Mouse (Mus musculus) gastrocnemius, adult 2 months (tissue): Measurements from ENCODE around the gene Il23r. TPM values are rescaled to one million over a fixed set of nuclear protein-coding genes. Genes with fewer than 3 reads are reported as not detected.

Experiments
- DNase-seq: peaks from one replicate; pipeline ENCODE4 v3.0.0; 2022
- H3K27ac ChIP-seq: fragments of 200-600 bp; 2 replicates; pipeline ENCODE4 v1.8.1; 2022; ENCODE audit warnings: mild to moderate bottlenecking
- H3K4me3 ChIP-seq: fragments of 200-600 bp; 2 replicates; pipeline ENCODE4 v1.8.1; 2022; ENCODE audit warnings: mild to moderate bottlenecking, moderate library complexity
- CTCF ChIP-seq: fragments of 200-600 bp; IDR thresholded peaks from 2 replicates; pipeline ENCODE4 v1.8.1; 2022; ENCODE audit warnings: antibody characterized with exemption, mild to moderate bottlenecking, moderate library complexity
- intact Hi-C: fragments of 180-260 bp; cut with DNase I; formaldehyde crosslinking; loops from one replicate; pipeline ENCODE4 v1.15.1; 2025
- total RNA-seq, 2 experiments: library from RNA; stranded (reverse); gene quantifications; 2 replicates each; pipeline ENCODE4 v1.2.3; 2021

Gene Il23r
- total RNA-seq, 2 experiments from 2014 or later: not detected

DNA sequence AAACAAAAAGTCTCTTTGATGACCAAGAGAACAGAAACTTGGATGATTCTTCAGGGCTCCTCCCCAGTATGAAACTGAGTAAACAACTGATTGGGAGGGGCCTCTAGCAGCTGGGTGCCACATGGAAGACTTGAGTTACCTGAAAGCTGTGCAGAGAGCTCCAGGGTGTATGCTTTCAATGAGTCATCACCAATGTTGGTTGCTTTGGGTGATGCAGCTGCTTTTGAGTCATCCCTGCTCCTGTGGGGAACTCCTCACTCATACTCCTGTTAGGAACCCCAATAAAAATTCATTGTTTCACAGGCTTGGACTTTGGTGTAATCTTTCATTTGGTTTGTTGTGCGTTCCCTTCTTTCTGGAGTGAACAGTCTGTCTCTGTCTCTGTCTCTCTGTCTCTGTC is 32.2 kb downstream of the Il23r start:
- no peak for TF ChIP-seq CTCF
- intact Hi-C loops: no loop called here
- DNase-seq: no peak

GRCm38 (mm10) chr6:67451330-67451729 is 40.3 kb downstream of the Il23r start:
- intact Hi-C loops: no loop called here
- H3K4me3 ChIP-seq: no peak overlapping the region
- no peak for DNase-seq
- no peak overlapping the region for H3K27ac ChIP-seq
- peak; percentile 46 for TF ChIP-seq CTCF

More for the DNA sequence above, 32.2 kb downstream of the Il23r start:
- Histone ChIP-seq H3K27ac (no peak overlapping the region), H3K4me3 (no peak overlapping the region)

DNA sequence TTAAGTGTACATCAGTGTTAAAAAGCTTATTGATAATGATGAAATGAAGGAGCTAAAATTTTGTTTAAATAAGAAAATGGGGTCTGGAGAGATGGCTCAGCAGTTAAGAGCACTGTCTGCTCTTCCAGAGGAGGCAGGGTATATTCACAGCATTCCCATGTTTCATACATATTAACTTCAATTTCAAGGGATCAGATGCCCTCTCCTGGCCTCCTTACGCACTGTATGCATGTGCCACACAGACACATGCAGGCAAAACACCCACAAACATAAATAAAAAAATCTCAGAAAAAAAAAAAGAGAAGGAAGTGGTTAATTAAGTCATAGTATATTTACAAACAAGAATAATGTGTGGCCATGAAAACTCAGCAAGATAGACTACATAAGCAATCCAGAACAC is 45.8 kb downstream of the Il23r start:
- Histone ChIP-seq H3K27ac (no peak overlapping the region), H3K4me3 (no peak overlapping the region)
- intact Hi-C loops: no loop called here
- DNase-seq: no peak
- 0 out of 2 replicates have a peak, but pooled peaks have one; percentile 4 for TF ChIP-seq CTCF

DNA sequence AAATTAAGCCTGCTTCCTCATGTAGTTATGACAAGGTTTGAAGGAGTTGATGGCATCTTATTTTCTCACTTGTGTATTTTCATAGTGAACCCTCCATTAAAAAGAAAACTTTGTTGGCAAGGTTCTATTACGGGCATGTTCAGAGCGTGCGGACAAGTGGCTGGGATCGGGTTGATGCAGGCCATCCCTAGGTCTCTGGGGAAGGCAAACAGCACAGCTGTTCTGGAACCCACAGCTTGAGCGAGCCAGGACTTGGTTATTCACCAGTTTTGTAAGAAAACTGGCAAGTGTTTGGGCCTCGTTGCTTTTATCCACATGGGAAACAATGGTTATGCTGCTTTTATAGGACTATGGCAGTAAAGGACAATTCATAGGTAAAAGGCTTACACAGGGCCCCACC is 48.5 kb downstream of the Il23r start:
- intact Hi-C loops: no loop called here
- TF ChIP-seq CTCF: no peak

DNA sequence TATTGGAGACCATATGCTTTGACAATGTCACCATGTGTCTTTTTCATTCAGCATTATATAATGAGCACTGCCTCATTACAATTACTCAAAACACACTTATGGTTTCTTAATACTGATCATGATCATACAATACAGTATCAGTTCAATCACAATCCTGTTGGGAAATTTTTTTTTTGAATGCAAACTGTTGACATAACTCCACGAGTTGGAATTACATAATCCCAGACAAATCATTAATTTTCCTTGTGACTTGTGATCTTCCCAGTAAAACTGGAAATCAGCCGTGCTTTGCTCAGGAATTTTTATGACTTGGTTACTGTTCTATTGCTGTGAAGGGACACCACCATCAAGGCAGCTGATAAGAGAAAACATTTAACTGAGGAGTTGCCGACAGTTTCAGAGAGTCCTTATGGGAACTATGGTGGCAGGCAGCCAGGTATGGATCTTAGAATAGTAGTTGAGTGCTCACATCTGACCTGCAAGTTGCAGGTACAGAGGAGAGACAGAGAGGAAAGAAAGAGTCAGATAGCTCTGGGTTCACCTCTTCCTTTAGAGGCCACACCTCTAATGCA is 53.8 kb downstream of the Il23r start:
- no peak for DNase-seq
- no peak overlapping the region for H3K4me3 ChIP-seq
- no peak overlapping the region for H3K27ac ChIP-seq
- intact Hi-C loops: loop anchor here (5.0 kb wide), 1 partner anchor 266 kb away; no protein-coding TSS in a partner anchor
- no peak for TF ChIP-seq CTCF

More for the DNA sequence above, 48.5 kb downstream of the Il23r start:
- H3K27ac ChIP-seq: no peak overlapping the region
- no peak overlapping the region for H3K4me3 ChIP-seq
- no peak for DNase-seq

DNA sequence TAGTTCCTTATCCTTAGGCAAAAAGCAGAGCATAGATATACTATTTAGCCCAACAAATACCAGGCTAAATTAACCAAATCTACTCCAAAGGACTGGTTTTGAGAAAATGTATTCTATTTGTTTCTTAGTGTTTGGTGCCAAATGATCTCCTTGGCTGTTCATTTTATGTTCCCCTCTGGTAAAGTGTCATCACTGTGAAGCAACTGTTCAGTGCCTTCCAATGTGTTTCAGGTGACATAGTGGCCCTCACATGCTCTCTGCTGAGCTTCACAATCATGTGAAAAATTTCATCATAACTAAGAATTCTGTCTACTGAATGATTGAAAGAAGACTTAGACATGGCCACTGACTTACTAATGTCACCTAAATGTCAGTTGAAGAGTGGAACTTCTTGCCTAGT is 54.6 kb downstream of the Il23r start:
- TF ChIP-seq CTCF: no peak
- DNase-seq: no peak
- intact Hi-C loops: loop anchor here (5.0 kb wide), 1 partner anchor 265 kb away; no protein-coding TSS in a partner anchor
- Histone ChIP-seq H3K27ac (no peak overlapping the region), H3K4me3 (no peak overlapping the region)

DNA sequence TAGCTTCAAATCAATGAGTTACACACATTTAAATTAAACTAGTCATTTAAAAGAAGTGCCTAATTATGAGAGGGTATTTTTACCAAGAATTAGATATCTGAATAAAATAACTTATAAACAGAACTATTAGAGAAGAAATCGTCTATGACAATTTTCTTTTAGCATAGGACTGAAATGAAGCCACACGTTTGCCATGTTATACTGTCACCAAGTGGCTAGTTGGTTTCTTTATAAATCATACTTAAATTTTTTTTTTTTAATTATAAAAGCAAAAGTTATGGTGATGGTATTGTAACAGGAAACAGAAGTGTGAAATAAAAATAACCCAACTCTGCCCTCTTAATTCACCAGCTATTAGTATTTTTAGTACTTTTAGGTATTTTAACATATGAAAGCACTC is 55.4 kb downstream of the Il23r start:
- TF ChIP-seq CTCF: peak; percentile 37
- Histone ChIP-seq H3K4me3 (no peak overlapping the region), H3K27ac (no peak overlapping the region)
- intact Hi-C loops: loop anchor here (5.0 kb wide), 1 partner anchor 264 kb away; no protein-coding TSS in a partner anchor
- DNase-seq: no peak

DNA sequence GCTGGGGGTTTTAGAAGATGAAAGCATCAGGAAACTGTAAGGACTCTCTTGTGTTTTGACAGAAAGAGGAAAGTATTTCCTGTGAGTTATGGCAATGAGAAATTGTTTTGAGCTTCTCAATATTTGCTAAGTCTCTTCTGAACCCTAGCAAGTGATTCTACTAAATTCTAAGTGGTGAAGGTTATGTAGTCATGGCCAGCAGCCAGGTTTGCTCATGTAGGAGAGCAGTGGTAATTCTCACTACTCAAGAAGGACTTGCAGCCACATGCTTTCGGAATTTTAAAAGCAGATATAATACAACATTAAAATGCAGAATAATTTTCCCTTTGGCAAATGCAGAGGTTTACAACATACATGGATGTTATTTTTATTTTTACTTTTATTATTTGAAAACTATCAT is 55.9 kb downstream of the Il23r start:
- no peak for TF ChIP-seq CTCF
- DNase-seq: no peak
- intact Hi-C loops: loop anchor here (5.0 kb wide), 1 partner anchor 263 kb away; no protein-coding TSS in a partner anchor
- no peak overlapping the region for H3K27ac ChIP-seq
- H3K4me3 ChIP-seq: no peak overlapping the region

DNA sequence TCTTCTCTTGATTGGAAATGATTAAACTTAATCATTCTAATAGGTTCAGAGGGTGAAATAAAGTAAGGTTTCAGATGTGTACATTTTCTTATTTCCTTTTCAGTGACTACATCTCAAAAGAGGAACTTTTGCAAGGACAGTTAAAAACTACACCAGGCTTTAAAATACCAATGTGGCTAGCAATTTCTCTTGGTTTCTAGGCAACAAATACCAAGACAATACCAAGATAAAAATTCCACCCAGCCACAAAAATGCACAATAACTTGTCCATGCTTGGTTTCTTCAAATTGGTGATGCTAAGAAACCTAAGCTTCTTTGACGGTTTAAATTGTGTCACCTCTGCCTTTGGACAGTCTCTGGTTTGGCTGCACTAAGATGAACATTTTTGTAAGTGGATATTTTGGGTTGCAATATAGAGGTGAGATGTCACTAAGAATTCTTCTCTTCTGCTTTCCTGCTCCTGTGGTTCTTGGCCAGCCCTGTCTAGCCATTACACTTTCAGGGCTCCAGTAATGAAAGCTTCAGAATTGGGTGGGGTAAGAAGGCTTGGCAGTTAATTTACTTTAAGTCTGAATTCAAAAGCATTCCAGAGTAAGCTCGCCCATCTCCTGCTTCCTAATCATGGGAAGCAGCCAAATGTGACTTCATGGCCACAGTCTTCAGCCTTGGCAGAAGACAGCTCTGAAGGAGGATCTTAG is 56.8 kb downstream of the Il23r start:
- intact Hi-C loops: loop anchor here (5.0 kb wide), 1 partner anchor 263 kb away; no protein-coding TSS in a partner anchor
- TF ChIP-seq CTCF: no peak
- no peak for DNase-seq
- Histone ChIP-seq H3K27ac (no peak overlapping the region), H3K4me3 (no peak overlapping the region)

DNA sequence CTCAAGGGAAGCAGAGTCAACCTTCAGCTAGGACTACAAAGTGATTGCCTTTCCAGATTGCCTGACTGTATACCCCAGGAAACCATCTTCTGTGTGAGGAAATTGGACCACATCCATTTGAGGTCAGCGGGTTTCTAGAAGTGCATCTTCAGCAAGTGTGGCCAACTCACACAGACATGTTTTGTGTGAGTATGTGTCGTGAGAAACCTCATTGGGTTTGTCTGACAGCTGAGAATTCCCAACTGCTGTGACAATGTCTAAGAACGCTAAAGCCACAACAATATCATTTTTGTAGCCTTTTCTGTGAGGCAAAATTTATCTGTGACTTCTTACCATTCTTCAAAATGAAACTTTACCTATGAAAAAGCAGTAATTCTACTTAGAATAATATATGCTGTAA is 59.8 kb downstream of the Il23r start:
- no peak for DNase-seq
- H3K27ac ChIP-seq: no peak overlapping the region
- no peak overlapping the region for H3K4me3 ChIP-seq
- intact Hi-C loops: no loop called here
- no peak for TF ChIP-seq CTCF

GRCm38 (mm10) chr6:67421761-67422160 is 69.9 kb downstream of the Il23r start:
- DNase-seq: no peak
- Histone ChIP-seq H3K27ac (no peak overlapping the region), H3K4me3 (no peak overlapping the region)
- TF ChIP-seq CTCF: no peak
- intact Hi-C loops: no loop called here

- H3K4me3 ChIP-seq: no peak overlapping the region
- intact Hi-C loops: no loop called here
- no peak for DNase-seq
- H3K27ac ChIP-seq: no peak overlapping the region
- TF ChIP-seq CTCF: no peak
Measured at GRCm38 (mm10) chr6:67416557-67416956, 75.1 kb downstream of the Il23r start.

- H3K27ac ChIP-seq: no peak overlapping the region
- DNase-seq: no peak
- intact Hi-C loops: no loop called here
- no peak for TF ChIP-seq CTCF
- H3K4me3 ChIP-seq: no peak overlapping the region
Measured at GRCm38 (mm10) chr6:67415276-67415675, 76.4 kb downstream of the Il23r start.
